Mouse (Mus musculus): Measurements from ENCODE around the gene Ttll3. TPM values are rescaled to one million over a fixed set of nuclear protein-coding genes. Genes with fewer than 3 reads are reported as not detected.
A peak's percentile ranks its signal among the peaks of the same experiment; 100 is the strongest.

The Ttll3 gene
- total and polyA plus RNA-seq, 2 experiments from 2014 or later, result 10.0 to 14.6 TPM

- Histone ChIP-seq H3K4me2 (ENCODE audit: low read depth, low read length, poor library complexity, severe bottlenecking) (peak overlapping the region; percentile 57), H3K36me3 (ENCODE audit: insufficient read depth, low read length) (peaks cover 33% of the 10 kb centered on the region), H3K4me3 (ENCODE audit: low read depth, low read length) (peak overlapping the region; percentile 36), H3K27ac (ENCODE audit: low read depth, low read length) (peak overlapping the region; percentile 19), H3K9me3 (ENCODE audit: low read length) (no peaks in the 10 kb centered on the region), H3K9ac (replicated peaks; ENCODE audit: low read length, poor library complexity, severe bottlenecking) (peak overlapping the region; percentile 72), H3K4me1 (ENCODE audit: insufficient read depth, low read length) (no peaks in the 10 kb centered on the region), H3K27me3 (ENCODE audit: insufficient read depth, low read length) (no peaks in the 10 kb centered on the region)
- DNase-seq (ENCODE audit: low spot score) (no peak), ATAC-seq (ENCODE audit: low FRiP score) (no peak)
- 21% methylated on average over 10 of the region's 10 CpGs for WGBS
- no peak for TF ChIP-seq CTCF (IDR thresholded peaks at IDR 0.05)
Observed at GRCm38 (mm10) chr6:113392015-113392386, 2.9 kb downstream of the Ttll3 start.

DNA sequence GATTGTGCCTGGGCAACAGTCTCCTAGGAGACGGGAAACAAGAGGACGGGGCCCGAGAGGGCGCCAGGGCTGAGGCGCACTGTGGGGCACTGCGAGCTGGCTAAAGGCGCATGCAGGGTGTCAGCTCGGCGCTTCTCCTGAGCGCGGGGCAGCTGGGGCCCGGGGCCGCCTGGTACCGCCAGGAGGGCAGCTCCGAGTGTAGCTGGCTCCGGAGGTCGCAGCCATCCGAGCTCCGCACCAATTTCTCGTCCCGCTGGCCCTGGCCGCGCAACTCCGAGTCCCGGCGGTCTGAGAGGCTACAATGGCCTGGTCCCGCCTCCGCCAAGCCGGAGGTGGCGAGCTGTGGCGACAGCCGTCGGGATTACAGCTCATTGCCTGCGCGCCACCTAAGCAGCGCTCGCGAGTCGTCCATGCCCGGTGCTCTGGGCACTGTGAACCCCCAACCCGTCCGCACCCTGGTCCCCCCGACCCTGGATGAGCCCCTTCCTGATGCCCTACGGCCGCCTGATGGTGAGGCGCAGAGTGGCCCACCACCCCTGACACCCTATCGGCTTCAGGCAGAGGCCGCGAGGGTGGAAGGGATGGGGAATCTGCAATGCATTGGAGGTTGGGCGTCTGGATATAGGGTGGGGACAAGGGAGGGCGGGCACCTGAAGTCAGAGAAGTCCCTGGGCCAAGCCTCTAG lies 3.5 kb downstream of the Ttll3 start:
- peak overlapping the region; percentile 36 for H3K4me3 ChIP-seq (ENCODE audit: low read depth, low read length)
- WGBS, result 2% methylated on average over 40 of the region's 51 CpGs
- TF ChIP-seq CTCF (IDR thresholded peaks at IDR 0.05), result no peak
- H3K27ac ChIP-seq (ENCODE audit: low read depth, low read length), result peak overlapping the region; percentile 19
- H3K4me1 ChIP-seq (ENCODE audit: insufficient read depth, low read length), result no peaks in the 10 kb centered on the region
- H3K9ac ChIP-seq (replicated peaks; ENCODE audit: low read length, poor library complexity, severe bottlenecking), result peak overlapping the region; percentile 72
- peak overlapping the region; percentile 57 for H3K4me2 ChIP-seq (ENCODE audit: low read depth, low read length, poor library complexity, severe bottlenecking)
- ATAC-seq (ENCODE audit: low FRiP score), result peak; percentile 86
- peaks cover 29% of the 10 kb centered on the region for H3K36me3 ChIP-seq (ENCODE audit: insufficient read depth, low read length)
- no peaks in the 10 kb centered on the region for H3K27me3 ChIP-seq (ENCODE audit: insufficient read depth, low read length)
- DNase-seq (ENCODE audit: low spot score), result peak; percentile 79
- H3K9me3 ChIP-seq (ENCODE audit: low read length), result no peaks in the 10 kb centered on the region

DNA sequence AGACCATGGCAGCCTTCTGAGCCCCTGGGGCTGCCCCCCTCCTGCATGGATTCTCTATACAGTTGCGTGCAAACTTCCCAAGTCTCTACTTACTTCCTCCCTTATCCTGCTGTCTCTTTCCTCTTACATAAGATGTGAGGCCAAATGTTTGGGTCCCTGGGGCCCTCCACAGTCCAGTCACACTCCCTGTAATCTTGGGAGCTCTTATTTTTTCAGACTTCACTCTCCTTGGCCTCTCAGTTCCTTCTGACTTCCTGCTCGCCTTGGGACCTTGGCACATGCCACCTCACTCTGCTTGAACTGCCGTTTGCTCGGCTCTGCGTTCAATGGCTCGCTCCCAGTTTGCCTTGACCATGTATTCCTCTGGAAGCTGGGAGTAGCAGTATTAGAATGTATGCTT lies 4.9 kb downstream of the Ttll3 start:
- no peak for TF ChIP-seq CTCF (IDR thresholded peaks at IDR 0.05)
- H3K27me3 ChIP-seq (ENCODE audit: insufficient read depth, low read length), result no peaks in the 10 kb centered on the region
- no peak overlapping the region for H3K27ac ChIP-seq (ENCODE audit: low read depth, low read length)
- no peak overlapping the region for H3K9ac ChIP-seq (replicated peaks; ENCODE audit: low read length, poor library complexity, severe bottlenecking)
- no peaks in the 10 kb centered on the region for H3K9me3 ChIP-seq (ENCODE audit: low read length)
- no peak for DNase-seq (ENCODE audit: low spot score)
- WGBS, result 90% methylated on average over 6 of the region's 6 CpGs
- no peak overlapping the region for H3K4me2 ChIP-seq (ENCODE audit: low read depth, low read length, poor library complexity, severe bottlenecking)
- peaks cover 22% of the 10 kb centered on the region for H3K36me3 ChIP-seq (ENCODE audit: insufficient read depth, low read length)
- H3K4me3 ChIP-seq (ENCODE audit: low read depth, low read length), result no peak overlapping the region
- no peaks in the 10 kb centered on the region for H3K4me1 ChIP-seq (ENCODE audit: insufficient read depth, low read length)
- ATAC-seq (ENCODE audit: low FRiP score), result no peak

DNA sequence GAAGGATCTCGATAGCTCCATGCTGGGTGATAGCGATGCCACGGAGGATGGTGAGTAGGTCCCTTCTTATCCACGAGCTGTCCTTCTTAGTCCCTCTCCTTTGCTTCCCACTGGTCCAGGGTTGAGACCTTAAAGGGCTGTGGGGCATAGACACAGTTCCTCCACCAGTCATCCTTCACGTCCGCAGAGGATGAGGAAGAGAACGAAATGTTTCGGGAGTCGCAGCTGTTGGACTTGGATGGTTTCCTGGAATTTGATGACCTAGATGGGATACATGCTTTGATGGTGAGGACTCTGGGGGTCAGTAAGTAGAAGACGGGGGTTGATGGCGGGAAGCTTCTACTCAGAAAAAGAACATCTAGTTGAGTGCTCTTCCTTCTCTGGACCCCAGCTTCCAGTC lies 5.8 kb downstream of the Ttll3 start:
- TF ChIP-seq CTCF (IDR thresholded peaks at IDR 0.05), result no peak
- Histone ChIP-seq H3K27me3 (ENCODE audit: insufficient read depth, low read length) (no peaks in the 10 kb centered on the region), H3K9me3 (ENCODE audit: low read length) (no peaks in the 10 kb centered on the region), H3K27ac (ENCODE audit: low read depth, low read length) (no peak overlapping the region), H3K4me2 (ENCODE audit: low read depth, low read length, poor library complexity, severe bottlenecking) (no peak overlapping the region), H3K4me1 (ENCODE audit: insufficient read depth, low read length) (no peaks in the 10 kb centered on the region), H3K36me3 (ENCODE audit: insufficient read depth, low read length) (peaks cover 14% of the 10 kb centered on the region), H3K4me3 (ENCODE audit: low read depth, low read length) (no peak overlapping the region), H3K9ac (replicated peaks; ENCODE audit: low read length, poor library complexity, severe bottlenecking) (no peak overlapping the region)
- no peak for DNase-seq (ENCODE audit: low spot score)
- WGBS, result 95% methylated on average over 11 of the region's 11 CpGs
- ATAC-seq (ENCODE audit: low FRiP score), result no peak

GRCm38 (mm10) chr6:113395501-113395900 lies 6.4 kb downstream of the Ttll3 start:
- TF ChIP-seq CTCF (IDR thresholded peaks at IDR 0.05), result no peak
- H3K36me3 ChIP-seq (ENCODE audit: insufficient read depth, low read length), result peaks cover 12% of the 10 kb centered on the region
- 91% methylated on average over 6 of the region's 6 CpGs for WGBS
- H3K27ac ChIP-seq (ENCODE audit: low read depth, low read length), result no peak overlapping the region
- DNase-seq (ENCODE audit: low spot score) (no peak), ATAC-seq (ENCODE audit: low FRiP score) (no peak)
- no peak overlapping the region for H3K9ac ChIP-seq (replicated peaks; ENCODE audit: low read length, poor library complexity, severe bottlenecking)
- H3K27me3 ChIP-seq (ENCODE audit: insufficient read depth, low read length), result no peaks in the 10 kb centered on the region
- no peaks in the 10 kb centered on the region for H3K4me1 ChIP-seq (ENCODE audit: insufficient read depth, low read length)
- H3K4me2 ChIP-seq (ENCODE audit: low read depth, low read length, poor library complexity, severe bottlenecking), result no peak overlapping the region
- H3K4me3 ChIP-seq (ENCODE audit: low read depth, low read length), result no peak overlapping the region
- no peaks in the 10 kb centered on the region for H3K9me3 ChIP-seq (ENCODE audit: low read length)

DNA sequence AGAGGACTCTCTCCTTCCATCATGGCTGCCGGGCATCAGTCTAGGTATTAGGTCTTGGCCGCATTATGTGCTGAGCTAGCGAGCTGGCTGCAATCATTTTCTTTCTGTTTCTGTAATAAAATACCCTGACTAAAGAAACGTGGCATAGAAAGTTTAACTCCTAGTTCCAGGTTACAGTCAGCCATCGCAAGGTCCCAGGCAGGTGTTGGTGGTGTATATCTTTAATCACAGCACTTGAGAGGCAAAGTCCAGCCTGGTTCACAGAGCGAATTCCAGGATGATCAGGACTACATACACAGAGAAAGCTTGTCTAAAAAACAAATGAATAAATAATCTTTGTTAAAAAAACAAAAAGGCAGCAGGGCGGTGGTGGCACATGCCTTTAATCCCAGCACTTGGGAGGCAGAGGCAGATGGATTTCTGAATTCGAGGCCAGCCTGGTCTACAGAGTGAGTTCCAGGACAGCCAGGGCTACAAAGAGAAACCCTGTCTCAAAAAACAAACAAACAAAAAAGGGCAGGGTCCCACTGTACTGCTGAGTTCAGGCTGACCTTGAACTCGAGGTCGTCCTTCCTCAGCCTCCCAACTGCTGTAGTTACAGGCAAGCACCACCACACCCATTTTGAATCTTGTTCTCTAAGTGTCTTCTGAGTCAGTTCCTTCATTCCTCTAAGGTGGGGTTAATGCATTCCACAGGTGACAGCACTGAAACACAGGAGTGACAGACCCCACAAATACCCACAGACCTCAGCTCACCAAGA lies 7.4 kb downstream of the Ttll3 start:
- no peak overlapping the region for H3K4me2 ChIP-seq (ENCODE audit: low read depth, low read length, poor library complexity, severe bottlenecking)
- H3K36me3 ChIP-seq (ENCODE audit: insufficient read depth, low read length), result peaks cover 18% of the 10 kb centered on the region
- H3K27me3 ChIP-seq (ENCODE audit: insufficient read depth, low read length), result no peaks in the 10 kb centered on the region
- WGBS, result 87% methylated on average over 10 of the region's 10 CpGs
- no peaks in the 10 kb centered on the region for H3K9me3 ChIP-seq (ENCODE audit: low read length)
- TF ChIP-seq CTCF (IDR thresholded peaks at IDR 0.05), result no peak
- no peak overlapping the region for H3K9ac ChIP-seq (replicated peaks; ENCODE audit: low read length, poor library complexity, severe bottlenecking)
- H3K4me1 ChIP-seq (ENCODE audit: insufficient read depth, low read length), result no peaks in the 10 kb centered on the region
- H3K4me3 ChIP-seq (ENCODE audit: low read depth, low read length), result no peak overlapping the region
- ATAC-seq (ENCODE audit: low FRiP score) (no peak), DNase-seq (ENCODE audit: low spot score) (no peak)
- H3K27ac ChIP-seq (ENCODE audit: low read depth, low read length), result no peak overlapping the region
